Mouse (Mus musculus): Measurements from ENCODE around the gene Gm7879.

DNA sequence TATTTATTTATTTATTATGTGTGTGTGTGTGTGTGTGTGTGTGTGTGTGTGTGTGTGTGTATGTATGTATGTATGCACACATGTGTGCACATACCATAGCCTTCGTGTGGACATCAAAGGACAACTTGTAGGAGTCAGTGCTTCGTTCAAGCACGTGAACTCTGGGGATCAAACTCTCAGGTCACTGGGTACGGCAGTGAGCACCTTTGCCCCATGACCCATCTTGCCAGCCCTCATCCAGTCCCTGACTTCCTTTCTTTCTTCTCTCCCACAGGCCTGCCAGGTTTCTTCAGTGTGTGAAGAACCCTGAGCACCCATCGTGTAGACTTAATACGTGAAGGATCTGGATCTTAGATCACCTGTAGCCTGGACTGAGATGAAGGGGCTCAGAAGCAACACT is 2.9 kb upstream of the Gm7879 start:
- no peak for TF ChIP-seq CTCF (IDR thresholded peaks at IDR 0.05; ENCODE audit: control insufficient read depth, insufficient read depth, low read length)
- no peak for TF ChIP-seq POLR2A (IDR thresholded peaks at IDR 0.05; ENCODE audit: borderline replicate concordance, control insufficient read depth, low read depth, low read length)

Measured in bone marrow, adult 2 months (tissue).